Mouse (Mus musculus): ENCODE data around the gene Sgo1.
"Not testable (repeated sequence)": the region's sequence is repeated elsewhere in the genome, so short reads cannot be mapped to it uniquely, and the experiment has no call there.

Gene Sgo1

DNA sequence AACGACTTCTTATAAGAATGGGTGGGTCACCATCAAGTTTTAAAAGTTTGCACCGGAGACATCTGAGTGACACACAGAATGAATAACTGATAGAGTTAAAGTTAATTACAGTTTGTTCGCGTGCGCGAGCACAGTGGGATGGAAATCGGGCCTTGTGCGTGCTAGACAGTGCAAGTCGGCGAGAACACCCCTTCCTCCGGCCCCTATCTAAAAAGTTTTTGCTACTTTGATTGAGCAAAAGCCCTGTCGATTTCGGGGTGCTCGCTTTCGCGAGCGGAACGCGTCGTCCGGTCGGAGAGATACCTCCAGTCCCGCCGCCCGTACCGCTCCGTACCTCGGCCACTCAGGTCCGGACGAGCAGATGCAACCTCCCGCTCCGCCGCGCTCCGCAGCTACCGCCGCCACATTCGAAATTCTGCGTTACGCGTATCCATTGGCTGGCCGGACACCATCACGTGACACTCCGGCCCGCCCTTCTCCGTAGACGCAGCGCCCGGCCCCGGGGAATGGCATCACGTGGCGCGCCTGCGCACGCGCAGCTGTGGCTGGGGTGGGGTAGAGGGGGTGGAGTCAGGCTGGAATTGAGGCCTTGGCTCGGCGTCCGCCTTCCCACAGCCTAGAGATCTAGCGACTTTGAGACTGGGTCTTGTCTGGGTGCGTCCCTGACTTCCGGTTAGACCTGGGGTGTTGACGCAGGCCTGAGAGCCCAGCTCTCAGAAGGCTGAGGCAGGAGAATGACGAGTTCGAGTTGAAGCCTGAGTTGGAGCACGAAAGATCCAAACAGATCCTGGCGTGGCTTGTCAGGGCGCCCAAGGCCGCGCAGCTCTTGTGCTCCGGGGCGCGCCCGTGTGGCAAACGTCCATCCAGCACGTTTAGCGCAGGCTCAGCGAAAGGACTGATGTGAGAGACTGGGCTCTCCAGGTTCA lies at the start of gene Sgo1:
Gene Sgo1 (minus strand): TSS at position 457 of the 926 bp plus-strand sequence.
- peak; percentile 96 for DNase-seq (ENCODE audit: low read depth, low spot score)

DNA sequence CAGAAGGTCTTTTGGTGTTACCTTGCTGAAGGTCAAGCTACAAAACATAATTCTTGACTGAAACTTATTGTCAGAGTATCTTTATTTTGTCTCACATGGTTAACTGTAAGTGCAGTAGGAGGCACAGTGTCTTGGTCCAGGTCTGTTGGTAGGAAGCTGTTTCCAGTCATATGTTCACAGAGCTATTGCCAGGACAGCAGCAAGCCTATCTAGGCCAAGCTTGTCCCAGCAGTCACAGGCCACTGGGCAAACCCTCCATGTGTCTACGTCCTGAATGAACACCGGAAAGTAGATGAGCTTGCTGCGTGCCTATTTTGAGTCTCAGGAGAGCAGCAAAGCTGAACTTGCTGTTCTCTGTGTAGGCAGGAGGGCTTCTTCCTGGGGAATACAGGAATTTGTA lies 29.8 kb upstream of the Sgo1 start:
- DNase-seq (ENCODE audit: low read depth, low spot score) = not testable (repeated sequence)

DNA sequence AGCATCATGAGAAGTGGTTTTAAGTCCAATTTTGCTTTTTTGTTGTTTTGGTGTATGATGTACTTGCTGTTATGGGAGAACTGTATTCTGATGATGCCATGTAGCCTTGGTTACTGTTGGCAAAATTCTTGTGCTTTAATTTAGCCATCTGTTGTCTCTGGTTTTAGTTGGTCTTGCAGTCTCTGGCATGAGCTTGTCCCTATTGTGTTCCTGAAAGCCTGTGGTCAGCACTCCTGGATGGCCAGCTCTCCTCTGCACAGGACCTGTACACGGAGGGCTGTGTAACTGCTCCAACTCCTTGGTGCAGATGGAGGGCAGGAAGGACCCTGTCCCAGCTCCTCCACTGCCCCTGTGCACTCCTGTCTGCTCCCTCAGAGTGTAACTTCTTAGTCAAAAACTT lies 29.3 kb upstream of the Sgo1 start:
- no peak for DNase-seq (ENCODE audit: low read depth, low spot score)

- DNase-seq (ENCODE audit: low read depth, low spot score) = not testable (repeated sequence)
Measured at GRCm38 (mm10) chr17:53715161-53715560, 26.0 kb upstream of the Sgo1 start.

DNA sequence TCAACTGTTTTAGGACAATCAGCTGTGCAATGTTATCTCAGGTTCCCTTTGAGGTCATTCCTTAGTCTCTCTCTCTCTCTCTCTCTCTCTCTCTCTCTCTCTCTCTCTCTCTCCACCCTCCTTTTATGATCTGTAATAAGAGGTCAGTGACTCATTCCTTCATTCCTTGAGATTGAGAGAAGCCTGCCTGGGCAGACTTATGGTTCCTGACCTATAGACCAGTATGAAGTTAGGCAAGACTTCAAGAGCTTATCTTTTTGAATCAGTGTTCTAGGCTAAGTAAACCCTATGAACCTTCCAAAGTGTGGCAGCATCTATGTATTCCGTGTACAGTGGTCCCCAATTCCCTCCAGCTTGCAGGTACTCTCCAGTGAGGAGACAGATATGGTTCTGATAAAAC lies 25.3 kb upstream of the Sgo1 start:
- DNase-seq (ENCODE audit: low read depth, low spot score) = no peak

DNA sequence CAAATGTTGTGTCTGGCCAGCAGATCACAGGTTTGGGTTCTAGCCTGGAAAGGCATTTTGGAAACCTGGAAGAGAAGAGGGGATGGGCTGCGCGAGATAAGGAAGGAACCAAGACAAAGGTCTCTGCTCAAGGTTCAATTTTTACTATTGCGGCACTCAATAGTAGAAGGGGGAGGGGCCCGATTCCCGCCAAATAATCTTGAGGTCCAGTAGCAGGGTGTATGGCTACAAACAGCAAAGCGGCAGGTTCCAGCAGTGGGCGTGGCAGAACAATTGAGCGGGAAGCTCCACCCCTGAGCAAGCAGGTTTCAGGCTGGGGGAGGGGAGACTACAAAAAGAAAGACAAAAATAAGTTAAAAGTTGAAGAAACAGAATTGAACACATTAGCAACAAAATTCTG lies 8.4 kb upstream of the Sgo1 start:
- DNase-seq (ENCODE audit: low read depth, low spot score) = not testable (repeated sequence)

- DNase-seq (ENCODE audit: low read depth, low spot score) = peak; percentile 83
Measured at GRCm38 (mm10) chr17:53694039-53694438, 4.9 kb upstream of the Sgo1 start.

GRCm38 (mm10) chr17:53689946-53690345 lies 813 bp upstream of the Sgo1 start:
- peak; percentile 52 for DNase-seq (ENCODE audit: low read depth, low spot score)

GRCm38 (mm10) chr17:53688321-53688720 lies 812 bp downstream of the Sgo1 start:
- peak; percentile 34 for DNase-seq (ENCODE audit: low read depth, low spot score)

DNA sequence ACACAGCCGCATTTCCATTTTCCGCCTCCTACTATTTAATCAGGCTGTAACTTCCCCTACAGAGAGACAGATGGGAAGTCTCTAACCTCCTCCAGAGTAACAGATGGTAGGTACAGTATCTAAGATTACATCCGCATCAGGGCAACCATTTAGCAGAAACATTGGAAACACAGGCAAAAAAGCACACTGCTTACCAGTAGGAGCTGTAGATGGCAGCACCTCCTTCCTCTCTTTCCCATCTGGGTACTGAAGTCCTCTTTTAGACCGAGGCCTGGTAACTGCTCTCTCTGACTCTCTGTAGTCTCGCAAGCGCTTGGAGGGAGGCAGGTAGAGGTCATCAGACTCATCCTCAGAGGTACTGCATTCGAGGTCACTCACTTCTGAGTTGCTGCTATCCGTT lies 10.4 kb downstream of the Sgo1 start:
- DNase-seq (ENCODE audit: low read depth, low spot score) = peak; percentile 50

DNA sequence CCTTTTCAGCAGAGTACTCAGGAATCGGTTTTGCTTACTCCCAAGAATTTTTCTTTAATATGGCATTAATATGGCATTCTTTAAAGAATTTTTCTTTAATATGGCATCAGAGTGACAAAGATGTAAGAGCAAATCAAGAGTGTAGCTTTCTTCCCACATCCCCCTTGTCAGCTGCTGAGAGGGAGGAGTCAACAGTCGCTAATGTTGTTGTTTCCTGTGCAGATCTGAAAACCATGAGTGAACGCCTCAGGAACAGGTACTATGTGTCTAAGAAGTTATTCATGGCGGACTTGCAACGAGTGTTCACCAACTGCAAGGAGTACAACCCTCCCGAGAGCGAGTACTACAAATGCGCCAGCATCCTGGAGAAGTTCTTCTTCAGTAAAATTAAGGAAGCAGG lies 18.7 kb downstream of the Sgo1 start:
- no peak for DNase-seq (ENCODE audit: low read depth, low spot score)

- peak; percentile 58 for DNase-seq (ENCODE audit: low read depth, low spot score)
Measured at GRCm38 (mm10) chr17:53664703-53665382, 24.3 kb downstream of the Sgo1 start.

DNA sequence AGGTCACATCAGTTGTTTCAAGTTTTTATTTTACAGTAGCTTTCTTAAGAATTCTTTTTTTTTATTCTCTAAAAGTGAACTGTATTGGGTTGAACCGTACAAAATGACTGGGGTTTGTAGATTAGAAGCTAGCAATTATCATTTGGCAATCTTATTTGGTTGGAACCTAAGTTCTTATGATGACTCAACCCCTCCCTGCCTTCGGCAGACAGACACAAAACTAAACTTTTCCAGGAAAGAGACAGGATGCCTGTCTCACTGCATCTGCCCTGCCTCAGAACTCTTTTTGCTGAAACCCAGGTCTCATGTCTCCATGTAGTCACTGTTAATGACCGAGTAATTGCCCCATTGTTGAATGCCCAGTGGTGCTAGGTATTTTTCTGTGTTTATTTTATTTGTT lies 24.9 kb downstream of the Sgo1 start:
- peak; percentile 26 for DNase-seq (ENCODE audit: low read depth, low spot score)

DNA sequence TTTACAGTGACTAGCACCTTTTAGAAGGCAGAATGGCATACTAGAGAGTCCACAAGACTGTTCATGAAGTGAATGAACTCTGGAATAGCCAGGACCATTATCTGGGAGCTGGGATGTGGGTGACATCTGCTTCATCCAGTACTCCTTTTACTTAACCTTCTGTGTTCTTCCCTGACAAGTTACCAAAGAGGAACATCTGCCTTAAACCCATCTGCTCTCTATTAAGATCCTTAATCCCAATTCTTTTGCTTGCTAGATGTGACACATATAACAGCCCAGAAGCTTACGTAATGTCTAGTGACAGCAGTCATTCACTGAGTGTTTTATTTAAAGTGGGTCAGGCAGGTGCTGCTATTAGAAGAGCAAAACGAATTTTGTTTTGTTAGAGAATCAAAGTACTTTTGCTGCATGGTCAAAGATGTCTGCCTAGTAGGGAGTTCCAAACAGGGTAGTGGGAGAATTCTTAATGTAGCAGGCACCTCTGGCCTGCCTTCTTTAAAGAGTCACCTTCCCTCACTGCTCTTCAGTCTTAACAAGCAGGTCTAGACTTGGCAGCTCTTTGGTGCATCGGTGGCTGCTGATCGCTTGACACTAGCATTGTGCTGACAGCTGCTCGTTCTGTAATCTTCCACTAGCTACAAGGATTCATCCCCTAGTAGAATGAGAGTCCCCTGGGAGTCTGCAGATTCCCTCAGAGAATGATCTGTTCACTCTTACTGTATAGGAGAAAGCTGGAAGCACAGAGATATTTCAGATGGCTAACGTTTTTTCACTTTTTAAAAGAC lies 27.9 kb downstream of the Sgo1 start:
- DNase-seq (ENCODE audit: low read depth, low spot score) = no peak

DNA sequence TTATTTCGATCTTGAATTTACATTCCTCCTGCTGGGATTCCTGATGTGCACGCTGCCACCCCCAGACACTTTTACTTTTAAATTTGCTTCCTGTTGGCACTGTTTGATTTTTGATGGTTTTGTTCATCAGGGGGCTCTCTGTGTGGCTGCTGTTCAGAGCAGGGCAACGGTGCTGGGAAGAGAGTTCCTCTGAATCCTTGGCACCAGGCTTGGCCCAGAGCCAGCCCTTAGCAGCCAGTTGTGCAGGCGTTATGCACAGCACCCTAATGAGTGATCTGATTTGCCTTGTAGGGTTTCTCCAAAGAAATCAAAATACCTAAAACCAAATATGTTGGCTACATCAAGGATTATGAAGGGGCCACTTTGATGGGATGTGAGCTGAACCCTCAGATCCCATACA lies 29.4 kb downstream of the Sgo1 start:
- DNase-seq (ENCODE audit: low read depth, low spot score) = no peak

GRCm38 (mm10) chr17:53659230-53659629 lies 29.9 kb downstream of the Sgo1 start:
- DNase-seq (ENCODE audit: low read depth, low spot score) = no peak

DNA sequence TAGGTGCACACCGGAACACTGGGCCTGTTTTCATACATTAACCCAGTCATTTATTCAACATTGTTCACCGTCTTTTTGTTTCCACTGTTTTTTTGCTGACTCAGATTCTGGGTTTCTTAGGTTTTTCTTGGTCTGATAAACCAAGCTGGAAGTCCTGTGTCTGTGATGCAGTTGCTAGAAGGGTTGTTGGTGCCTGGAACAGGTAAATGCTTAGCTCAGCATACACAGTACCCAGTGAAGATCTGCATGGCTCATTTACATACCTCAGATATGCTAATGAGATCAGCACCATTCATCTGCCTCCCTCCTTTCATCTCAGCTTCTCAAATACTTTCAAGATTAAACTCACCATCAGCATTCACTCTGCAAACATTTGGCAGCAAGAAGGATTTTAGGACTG lies 30.5 kb downstream of the Sgo1 start:
- no peak for DNase-seq (ENCODE audit: low read depth, low spot score)

- DNase-seq (ENCODE audit: low read depth, low spot score) = peak; percentile 56
Measured at GRCm38 (mm10) chr17:53657391-53657790, 31.7 kb downstream of the Sgo1 start.

DNA sequence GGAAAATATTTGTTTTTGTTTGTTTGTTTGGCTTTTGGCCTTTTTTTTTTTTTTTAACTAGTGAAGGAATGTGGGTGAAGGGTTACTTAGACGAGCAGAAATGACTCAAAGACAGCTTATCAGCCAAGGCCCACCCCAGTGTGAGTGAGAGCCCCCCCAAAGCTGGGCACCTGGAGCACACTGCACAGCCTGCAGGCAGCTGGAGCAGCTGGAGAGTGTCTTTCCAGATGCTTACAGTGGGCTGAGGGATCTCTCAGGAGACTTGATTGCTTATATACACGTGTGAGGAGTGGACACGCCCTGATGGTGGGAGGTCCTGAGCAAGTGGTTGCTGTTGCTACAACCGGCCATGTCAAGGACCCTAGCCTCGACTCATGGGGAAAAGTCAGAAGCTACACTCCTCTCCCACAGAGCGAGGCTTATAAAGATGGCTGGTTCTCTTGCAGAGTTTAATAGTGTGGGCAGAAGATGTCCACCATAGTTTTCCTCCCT lies 32.7 kb downstream of the Sgo1 start:
- DNase-seq (ENCODE audit: low read depth, low spot score) = no peak

GRCm38 (mm10) chr17:53655959-53656358 lies 33.2 kb downstream of the Sgo1 start:
- DNase-seq (ENCODE audit: low read depth, low spot score) = no peak

DNA sequence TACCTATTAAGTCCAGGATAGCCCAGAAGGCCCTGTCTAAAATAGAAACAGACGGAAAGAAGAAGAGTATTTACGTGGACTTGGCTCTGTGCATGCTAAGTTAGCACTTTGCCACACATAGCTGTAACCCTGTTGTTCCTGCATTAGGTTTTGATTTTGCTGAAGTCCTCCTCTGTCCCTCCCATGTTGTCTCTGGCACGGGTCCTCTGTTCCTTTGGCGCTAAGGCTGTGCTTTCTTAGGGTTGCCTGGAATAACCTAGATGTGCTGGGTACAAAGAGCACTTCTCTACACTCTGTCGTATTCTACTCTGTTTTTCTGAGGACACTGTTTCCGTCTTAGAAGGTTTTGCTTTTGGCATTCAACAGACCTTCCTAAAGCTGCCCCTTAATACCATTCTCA lies 34.1 kb downstream of the Sgo1 start:
- DNase-seq (ENCODE audit: low read depth, low spot score) = no peak

DNA sequence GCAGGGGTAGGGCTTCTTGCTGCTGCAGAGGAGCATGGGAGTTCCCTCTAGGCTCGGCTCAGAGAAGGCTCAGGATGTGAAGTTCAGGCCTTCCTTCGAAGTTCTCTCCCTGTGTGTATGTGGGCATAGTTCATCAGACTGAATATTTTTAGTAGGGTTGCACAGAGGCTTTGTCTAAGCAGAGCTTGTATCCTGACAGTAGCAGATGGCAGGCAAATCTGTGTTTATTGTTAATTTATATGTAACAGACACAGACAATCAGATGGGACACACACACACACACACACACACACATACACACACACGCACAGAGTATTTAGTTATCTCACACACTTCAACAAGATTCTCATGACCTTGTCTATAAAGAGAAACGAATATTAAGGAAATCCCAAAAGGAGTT lies 34.5 kb downstream of the Sgo1 start:
- DNase-seq (ENCODE audit: low read depth, low spot score) = no peak
